20 mouse cellular contexts compared by ENCODE assay signal in the genomic region with DNA sequence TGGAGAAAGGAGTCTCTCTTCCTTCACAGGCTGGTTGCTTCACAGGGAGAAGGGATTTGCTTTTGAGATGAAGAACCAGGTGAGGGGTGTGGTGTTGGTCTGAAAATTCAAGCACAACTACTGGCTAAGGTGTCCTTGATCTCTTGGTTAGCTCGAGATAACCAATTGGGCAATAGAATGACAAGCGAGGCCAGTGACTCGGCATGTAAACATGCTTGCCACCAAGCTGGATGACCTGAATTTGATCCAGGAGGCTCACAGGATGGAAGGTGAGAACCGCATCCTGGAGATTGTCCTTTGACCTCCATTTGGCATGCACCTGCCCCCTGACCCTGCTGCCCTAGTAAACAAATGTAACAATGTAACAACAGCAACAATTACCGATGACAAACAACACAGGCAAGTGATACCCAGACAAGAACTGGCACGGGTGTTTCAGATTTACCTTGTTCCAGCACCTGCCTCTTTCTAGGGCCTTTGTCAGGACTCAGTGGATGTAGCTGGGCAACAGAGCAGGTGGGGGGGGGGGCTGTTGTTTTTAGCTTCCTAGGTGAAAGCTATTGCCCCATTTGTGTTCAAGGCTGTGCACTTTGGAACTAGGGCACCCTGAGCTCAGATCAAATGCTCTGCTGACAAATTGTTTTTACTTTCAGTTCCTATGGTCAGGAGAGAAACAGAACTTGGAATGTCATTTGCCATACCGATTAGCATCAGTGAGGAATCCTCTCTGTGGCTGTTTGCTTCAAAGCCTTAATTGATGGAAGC.
DNase-seq lines count a peak whose midpoint lies in the region; ATAC-seq lines count a peak whose summit lies in the region.
"Had no signal": no experiment of that assay in that cellular context is flagged by ENCODE, and none has a peak within 500 bp of the region (broad histone marks: within the 10 kb centered on the region; RNA-seq: fewer than 3 reads in every experiment).

No protein-coding gene starts in this region.

- H3K9me3 ChIP-seq in liver, embryonic 15.5 days (replicated peaks), result no peaks in the 10 kb centered on the region
- H3K9me3 ChIP-seq in liver, embryonic 11.5 days (ENCODE audit: control insufficient read depth, low read length), result no peaks in the 10 kb centered on the region
- H3K9me3 ChIP-seq: hindbrain, embryonic 15.5 days had no signal

- no peaks in the 10 kb centered on the region for H3K27me3 ChIP-seq in liver, embryonic 15.5 days
- H3K27me3 ChIP-seq in liver, embryonic 11.5 days (replicated peaks; ENCODE audit: control insufficient read depth, insufficient read depth, low read length), result no peaks in the 10 kb centered on the region

- no peaks in the 10 kb centered on the region for H3K4me1 ChIP-seq in liver, embryonic 15.5 days (replicated peaks)
- no peaks in the 10 kb centered on the region for H3K4me1 ChIP-seq in liver, embryonic 11.5 days (replicated peaks; ENCODE audit: control insufficient read depth, insufficient read depth, low read length)

- H3K27ac ChIP-seq in liver, embryonic 15.5 days (replicated peaks), result 0 out of 2 replicates have a peak overlapping the region, but pooled peaks have one; percentile 29
- no peak overlapping the region for H3K27ac ChIP-seq in liver, embryonic 11.5 days (ENCODE audit: low read depth, low read length)
- H3K27ac ChIP-seq: forebrain, embryonic 13.5 days; hindbrain, embryonic 12.5 days; hindbrain, embryonic 15.5 days had no signal

- DNase-seq in adrenal gland, adult 2 months, result peak; percentile 42
- DNase-seq in adrenal gland, postnatal 4 days (ENCODE audit: low spot score in 2 of 2), result no peak
- DNase-seq in liver, embryonic 11.5 days (ENCODE audit: low spot score), result no peak
- DNase-seq in testis, postnatal 14 days (ENCODE audit: low spot score), result peak; percentile 13
- DNase-seq in testis, postnatal 10 days (ENCODE audit: low spot score), result no peak
- DNase-seq: adrenal gland, postnatal 25 days; cerebellum, adult 18-20 months; cerebellum, adult 9-10 months; cerebellum, postnatal 14 days; gastrocnemius, postnatal 10 days; gastrocnemius, postnatal 36 days; heart, adult 11 months had no signal

- no peak overlapping the region for H3K4me2 ChIP-seq in liver, embryonic 15.5 days
- no peak overlapping the region for H3K4me2 ChIP-seq in liver, embryonic 11.5 days
- H3K4me2 ChIP-seq: forebrain, embryonic 13.5 days; heart, embryonic 11.5 days; hindbrain, embryonic 12.5 days; hindbrain, embryonic 15.5 days had no signal

- H3K9ac ChIP-seq in liver, embryonic 15.5 days, result no peak overlapping the region
- no peak overlapping the region for H3K9ac ChIP-seq in liver, embryonic 11.5 days (ENCODE audit: low read depth, low read length)
- H3K9ac ChIP-seq: forebrain, embryonic 13.5 days; hindbrain, embryonic 12.5 days; hindbrain, embryonic 15.5 days had no signal

- ATAC-seq in liver, embryonic 15.5 days (ENCODE audit: insufficient read depth), result 0 out of 2 replicates have a peak, but pooled peaks have one; percentile 31
- no peak for ATAC-seq in liver, embryonic 11.5 days (replicated peaks; ENCODE audit: low FRiP score)
- ATAC-seq: activated CD4-positive, CD25-positive, alpha-beta regulatory T cell, adult 4 months; forebrain, embryonic 13.5 days; forebrain, embryonic 16.5 days had no signal

- H3K4me3 ChIP-seq in liver, embryonic 15.5 days (replicated peaks), result no peak overlapping the region
- H3K4me3 ChIP-seq in liver, embryonic 11.5 days (ENCODE audit: low read depth, low read length), result no peak overlapping the region
- H3K4me3 ChIP-seq: forebrain, embryonic 10.5 days; forebrain, embryonic 13.5 days; hindbrain, embryonic 12.5 days; hindbrain, embryonic 15.5 days had no signal

- 43% methylated on average over 7 of the region's 7 CpGs for WGBS in liver, embryonic 15.5 days (ENCODE audit: insufficient replicate concordance)
- 65% methylated on average over 7 of the region's 7 CpGs for WGBS in liver, embryonic 11.5 days

- H3K36me3 ChIP-seq in liver, embryonic 15.5 days (replicated peaks), result no peaks in the 10 kb centered on the region
- no peaks in the 10 kb centered on the region for H3K36me3 ChIP-seq in liver, embryonic 11.5 days (ENCODE audit: control insufficient read depth, insufficient read depth, low read length)
- H3K36me3 ChIP-seq: forebrain, embryonic 10.5 days; hindbrain, embryonic 12.5 days; hindbrain, embryonic 15.5 days had no signal

Comparison
In these comparisons a context has a peak if more than half of its experiments do, and no peak if none do; other contexts are left out.
1. DNase-seq: peak in adrenal gland, adult 2 months (single experiment) and testis, postnatal 14 days (single experiment); none in adrenal gland, postnatal 4 days (0 of 2), liver, embryonic 11.5 days (single experiment) and testis, postnatal 10 days (single experiment).